Mouse (Mus musculus) heart, adult 2 months (tissue): Measurements from ENCODE around the gene Adgrv1. TPM values are rescaled to one million over a fixed set of nuclear protein-coding genes. Genes with fewer than 3 reads are reported as not detected.
"Not testable (repeated sequence)": the region's sequence is repeated elsewhere in the genome, so short reads cannot be mapped to it uniquely, and the experiment has no call there.

Experiments used
- DNase-seq, 2 experiments: peaks; one replicate each; pipeline ENCODE4 v3.0.0; 2021
- H3K27ac ChIP-seq: fragments of 200-600 bp; 2 replicates; pipeline ENCODE4 v1.8.1; 2022
- H3K27me3 ChIP-seq: fragments of 200-500 bp; 2 replicates; pipeline ENCODE4 v1.6.1; 2012; ENCODE audit warnings: mild to moderate bottlenecking, low read length, inconsistent platforms, mixed read lengths; ENCODE audit not compliant: control insufficient read depth, insufficient read depth
- H3K36me3 ChIP-seq: fragments of 200-500 bp; 2 replicates; pipeline ENCODE4 v1.6.1; 2012; ENCODE audit warnings: low read length, inconsistent platforms; ENCODE audit not compliant: control insufficient read depth, insufficient read depth
- H3K4me1 ChIP-seq: fragments of 200-500 bp; 2 replicates; pipeline ENCODE4 v1.6.1; 2011; ENCODE audit warnings: low read length; ENCODE audit not compliant: control insufficient read depth, insufficient read depth
- H3K4me3 ChIP-seq: fragments of 200-600 bp; 2 replicates; pipeline ENCODE4 v1.8.1; 2022
- H3K79me2 ChIP-seq: fragments of 200-500 bp; replicated peaks from 2 replicates; pipeline ENCODE4 v1.6.1; 2012; ENCODE audit warnings: mild to moderate bottlenecking, inconsistent platforms, low read length, moderate library complexity, mixed read lengths; ENCODE audit not compliant: control insufficient read depth, insufficient read depth
- H3K9ac ChIP-seq: fragments of 200-500 bp; 2 replicates; pipeline ENCODE4 v1.6.1; 2012; ENCODE audit warnings: low read depth, mild to moderate bottlenecking, control low read depth, inconsistent platforms, low read length, mixed read lengths
- CTCF ChIP-seq: fragments of 200-600 bp; IDR thresholded peaks from 2 replicates; pipeline ENCODE4 v1.8.1; 2022; ENCODE audit warnings: antibody characterized with exemption, mild to moderate bottlenecking, moderate library complexity
- EP300 ChIP-seq: fragments of 200-500 bp; IDR thresholded peaks from 2 replicates; pipeline ENCODE4 v1.6.1; 2011; ENCODE audit warnings: low read depth, low read length, control low read depth; ENCODE audit not compliant: insufficient read depth
- POLR2A ChIP-seq: fragments of 200-500 bp; IDR thresholded peaks from 2 replicates; pipeline ENCODE4 v1.6.1; 2011; ENCODE audit warnings: mild to moderate bottlenecking, low read depth, low read length, control low read depth; ENCODE audit not compliant: insufficient read depth
- WGBS: fragments of 180-500 bp; shearing (Covaris S2); methylation state at CpG from one replicate; pipeline ENCODE4 v1.1.7; 2018; 5-methylcytosine and 5-hydroxymethylcytosine counted together
- intact Hi-C: fragments of 180-260 bp; cut with DNase I; formaldehyde crosslinking; loops from one replicate; pipeline ENCODE4 v1.15.1; 2025
- polyA plus RNA-seq: library from polyadenylated mRNA; depleted of rRNA; stranded (reverse); fragments of >200 nt; gene quantifications from 2 replicates; pipeline ENCODE4 v1.2.3, GENCODE M21; 2012
- total RNA-seq, 2 experiments: library from RNA; stranded (reverse); gene quantifications; 2 replicates each; pipeline ENCODE4 v1.2.3; 2021

The Adgrv1 gene
- total and polyA plus RNA-seq, 3 experiments, result 0.18 to 0.30 TPM; not detected in 1

- peaks cover 7% of the 10 kb centered on the region for H3K27me3 ChIP-seq
- 70% methylated on average over 5 of the region's 5 CpGs for WGBS
- DNase-seq, result no peak
- H3K79me2 ChIP-seq, result no peaks in the 10 kb centered on the region
- intact Hi-C loops, result no loop called here
- H3K9ac ChIP-seq, result no peak overlapping the region
- H3K27ac ChIP-seq, result no peak overlapping the region
- no peaks in the 10 kb centered on the region for H3K36me3 ChIP-seq
- TF ChIP-seq POLR2A, result no peak
- TF ChIP-seq CTCF, result no peak
- TF ChIP-seq EP300, result no peak
- H3K4me1 ChIP-seq, result no peaks in the 10 kb centered on the region
- H3K4me3 ChIP-seq, result no peak overlapping the region
Measured at GRCm38 (mm10) chr13:81630566-81630965, 2.4 kb downstream of the Adgrv1 start.

GRCm38 (mm10) chr13:81629395-81629794, 3.6 kb downstream of the Adgrv1 start:
- no peak overlapping the region for H3K9ac ChIP-seq
- WGBS, result 71% methylated on average over 3 of the region's 3 CpGs
- H3K36me3 ChIP-seq, result no peaks in the 10 kb centered on the region
- H3K4me3 ChIP-seq, result no peak overlapping the region
- no peak overlapping the region for H3K27ac ChIP-seq
- no peak for DNase-seq
- H3K79me2 ChIP-seq, result no peaks in the 10 kb centered on the region
- no peaks in the 10 kb centered on the region for H3K4me1 ChIP-seq
- TF ChIP-seq CTCF, result no peak
- H3K27me3 ChIP-seq, result peaks cover 7% of the 10 kb centered on the region
- intact Hi-C loops, result no loop called here

- no peaks in the 10 kb centered on the region for H3K79me2 ChIP-seq
- peaks cover 7% of the 10 kb centered on the region for H3K27me3 ChIP-seq
- no peak overlapping the region for H3K9ac ChIP-seq
- no peak overlapping the region for H3K27ac ChIP-seq
- H3K4me3 ChIP-seq, result no peak overlapping the region
- no peak for TF ChIP-seq POLR2A
- WGBS, result 65% methylated on average over 2 of the region's 2 CpGs
- H3K4me1 ChIP-seq, result no peaks in the 10 kb centered on the region
- intact Hi-C loops, result no loop called here
- DNase-seq, result no peak
- no peaks in the 10 kb centered on the region for H3K36me3 ChIP-seq
Measured at GRCm38 (mm10) chr13:81628631-81629190, 4.2 kb downstream of the Adgrv1 start.

GRCm38 (mm10) chr13:81627861-81628260, 5.1 kb downstream of the Adgrv1 start:
- DNase-seq, H3K4me3 ChIP-seq, H3K27me3 ChIP-seq, H3K27ac ChIP-seq, intact Hi-C loops, H3K79me2 ChIP-seq, H3K36me3 ChIP-seq, H3K4me1 ChIP-seq, H3K9ac ChIP-seq: not testable (repeated sequence)
- 46% methylated on average over 1 of the region's 1 CpGs for WGBS

- H3K9ac ChIP-seq, result no peak overlapping the region
- no peaks in the 10 kb centered on the region for H3K36me3 ChIP-seq
- intact Hi-C loops, result no loop called here
- no peaks in the 10 kb centered on the region for H3K79me2 ChIP-seq
- no peaks in the 10 kb centered on the region for H3K4me1 ChIP-seq
- TF ChIP-seq EP300, result no peak
- no peak for TF ChIP-seq POLR2A
- TF ChIP-seq CTCF, result no peak
- no peaks in the 10 kb centered on the region for H3K27me3 ChIP-seq
- H3K4me3 ChIP-seq, result no peak overlapping the region
- DNase-seq, result no peak
- WGBS, result 70% methylated on average over 4 of the region's 4 CpGs
- H3K27ac ChIP-seq, result no peak overlapping the region
Measured at GRCm38 (mm10) chr13:81610349-81610748, 22.6 kb downstream of the Adgrv1 start.

- DNase-seq, result no peak
- no peaks in the 10 kb centered on the region for H3K79me2 ChIP-seq
- H3K4me3 ChIP-seq, result no peak overlapping the region
- H3K4me1 ChIP-seq, result no peaks in the 10 kb centered on the region
- intact Hi-C loops, result no loop called here
- H3K27ac ChIP-seq, result no peak overlapping the region
- H3K9ac ChIP-seq, result no peak overlapping the region
- H3K27me3 ChIP-seq, result no peaks in the 10 kb centered on the region
- 62% methylated on average over 2 of the region's 2 CpGs for WGBS
- TF ChIP-seq CTCF (no peak), EP300 (no peak), POLR2A (no peak)
- no peaks in the 10 kb centered on the region for H3K36me3 ChIP-seq
Measured at GRCm38 (mm10) chr13:81606991-81607390, 26.0 kb downstream of the Adgrv1 start.
